Mouse (Mus musculus) limb, embryonic 11.5 days (tissue): ENCODE data around the gene Rabgap1l. TPM values are rescaled to one million over a fixed set of nuclear protein-coding genes. Genes with fewer than 3 reads are reported as not detected.
A peak's percentile ranks its signal among the peaks of the same experiment; 100 is the strongest.

Experiments used
- ATAC-seq: fragments of 200-750 bp; cut with Nextera tagmentation; 2 replicates; pipeline ENCODE4 v1.8.0; 2017; ENCODE audit warnings: low read depth; ENCODE audit not compliant: insufficient number of reproducible peaks, low FRiP score, low TSS enrichment
- DNase-seq: peaks from one replicate; pipeline ENCODE4 v3.0.0-alpha.2; 2015; ENCODE audit warnings: low spot score
- H3K27ac ChIP-seq: fragments of 300-500 bp; sonication (generic); replicated peaks from 2 replicates; pipeline ENCODE4 v1.5.1; 2014; ENCODE audit warnings: low read depth, mild to moderate bottlenecking, low read length
- H3K27me3 ChIP-seq: fragments of 300-500 bp; sonication (generic); 2 replicates; pipeline ENCODE4 v1.6.1; 2014; ENCODE audit warnings: mild to moderate bottlenecking, low read length, mixed read lengths; ENCODE audit not compliant: control insufficient read depth, insufficient read depth
- H3K36me3 ChIP-seq: fragments of 300-500 bp; sonication (generic); 2 replicates; pipeline ENCODE4 v1.6.1; 2014; ENCODE audit warnings: mild to moderate bottlenecking, low read length, moderate library complexity, mixed read lengths; ENCODE audit not compliant: control insufficient read depth, insufficient read depth
- H3K4me1 ChIP-seq: fragments of 300-500 bp; sonication (generic); 2 replicates; pipeline ENCODE4 v1.6.1; 2014; ENCODE audit warnings: low read length, mixed read lengths; ENCODE audit not compliant: control insufficient read depth, insufficient read depth
- H3K4me2 ChIP-seq: fragments of 300-500 bp; sonication (generic); 2 replicates; pipeline ENCODE4 v1.6.1; 2014; ENCODE audit warnings: low read depth, mild to moderate bottlenecking, moderate library complexity; ENCODE audit not compliant: severe bottlenecking
- H3K4me3 ChIP-seq: fragments of 300-500 bp; sonication (generic); 2 replicates; pipeline ENCODE4 v1.5.1; 2014; ENCODE audit warnings: low read depth, low read length
- H3K9ac ChIP-seq: fragments of 300-500 bp; sonication (generic); 2 replicates; pipeline ENCODE4 v1.6.1; 2014; ENCODE audit warnings: mild to moderate bottlenecking, low read length
- H3K9me3 ChIP-seq: fragments of 300-500 bp; sonication (generic); 2 replicates; pipeline ENCODE4 v1.6.1; 2016; ENCODE audit warnings: low read length; ENCODE audit not compliant: control insufficient read depth
- WGBS: fragments of 180-500 bp; shearing (Covaris S2); extraction: QIAGEN DNeasy Blood & Tissue Kit; methylation state at CpG from one replicate; pipeline ENCODE4 v1.1.7; 2014; 5-methylcytosine and 5-hydroxymethylcytosine counted together
- polyA plus RNA-seq: library from polyadenylated mRNA; unstranded; fragments of >200 nt; fragmentation: Nextera tagmentation; extraction: Ambion mirVana; gene quantifications from 2 replicates; pipeline ENCODE4 v1.2.1, GENCODE M21; 2014

The Rabgap1l gene
- polyA plus RNA-seq, 1 experiment from 2014 or later, result 14.3 TPM

- ATAC-seq, result no peak
- no peak overlapping the region for H3K4me2 ChIP-seq
- no peaks in the 10 kb centered on the region for H3K4me1 ChIP-seq
- no peak overlapping the region for H3K9ac ChIP-seq
- peak; percentile 68 for DNase-seq
- H3K27ac ChIP-seq, result no peak overlapping the region
- no peaks in the 10 kb centered on the region for H3K27me3 ChIP-seq
- H3K9me3 ChIP-seq, result no peaks in the 10 kb centered on the region
- no peaks in the 10 kb centered on the region for H3K36me3 ChIP-seq
- no peak overlapping the region for H3K4me3 ChIP-seq
- 9% methylated on average over 2 of the region's 2 CpGs for WGBS
Observed at GRCm38 (mm10) chr1:160743229-160743628, 49.8 kb downstream of the Rabgap1l start.

- Histone ChIP-seq H3K27me3 (no peaks in the 10 kb centered on the region), H3K27ac (no peak overlapping the region), H3K4me1 (no peaks in the 10 kb centered on the region), H3K4me2 (no peak overlapping the region), H3K9ac (no peak overlapping the region), H3K4me3 (no peak overlapping the region), H3K36me3 (no peaks in the 10 kb centered on the region), H3K9me3 (no peaks in the 10 kb centered on the region)
- DNase-seq, result no peak
- no peak for ATAC-seq
- WGBS, result 68% methylated on average over 2 of the region's 2 CpGs
Observed at GRCm38 (mm10) chr1:160740650-160741049, 52.4 kb downstream of the Rabgap1l start.

GRCm38 (mm10) chr1:160734743-160735142 lies 58.3 kb downstream of the Rabgap1l start:
- H3K9ac ChIP-seq, result no peak overlapping the region
- H3K9me3 ChIP-seq, result no peaks in the 10 kb centered on the region
- H3K36me3 ChIP-seq, result peaks cover 2% of the 10 kb centered on the region; the same call in 1 of the 2 replicates
- no peak for DNase-seq
- no peak overlapping the region for H3K27ac ChIP-seq
- no peak overlapping the region for H3K4me2 ChIP-seq
- no peaks in the 10 kb centered on the region for H3K27me3 ChIP-seq
- no peak overlapping the region for H3K4me3 ChIP-seq
- WGBS, result 80% methylated on average over 2 of the region's 2 CpGs
- ATAC-seq, result no peak
- no peaks in the 10 kb centered on the region for H3K4me1 ChIP-seq

- DNase-seq (no peak), ATAC-seq (no peak)
- Histone ChIP-seq H3K4me3 (no peak overlapping the region), H3K4me2 (no peak overlapping the region), H3K27me3 (no peaks in the 10 kb centered on the region), H3K9ac (no peak overlapping the region), H3K36me3 (no peaks in the 10 kb centered on the region), H3K9me3 (no peaks in the 10 kb centered on the region), H3K27ac (no peak overlapping the region), H3K4me1 (no peaks in the 10 kb centered on the region)
- 85% methylated on average over 4 of the region's 4 CpGs for WGBS
Observed at GRCm38 (mm10) chr1:160729944-160730343, 63.1 kb downstream of the Rabgap1l start.

GRCm38 (mm10) chr1:160717742-160718141 lies 75.3 kb downstream of the Rabgap1l start:
- no peaks in the 10 kb centered on the region for H3K36me3 ChIP-seq
- no peak overlapping the region for H3K9ac ChIP-seq
- H3K9me3 ChIP-seq, result no peaks in the 10 kb centered on the region
- no peak for DNase-seq
- H3K27ac ChIP-seq, result no peak overlapping the region
- no peaks in the 10 kb centered on the region for H3K4me1 ChIP-seq
- H3K4me3 ChIP-seq, result no peak overlapping the region
- H3K27me3 ChIP-seq, result no peaks in the 10 kb centered on the region
- WGBS, result 17% methylated on average over 3 of the region's 3 CpGs
- H3K4me2 ChIP-seq, result no peak overlapping the region
- ATAC-seq, result no peak

DNA sequence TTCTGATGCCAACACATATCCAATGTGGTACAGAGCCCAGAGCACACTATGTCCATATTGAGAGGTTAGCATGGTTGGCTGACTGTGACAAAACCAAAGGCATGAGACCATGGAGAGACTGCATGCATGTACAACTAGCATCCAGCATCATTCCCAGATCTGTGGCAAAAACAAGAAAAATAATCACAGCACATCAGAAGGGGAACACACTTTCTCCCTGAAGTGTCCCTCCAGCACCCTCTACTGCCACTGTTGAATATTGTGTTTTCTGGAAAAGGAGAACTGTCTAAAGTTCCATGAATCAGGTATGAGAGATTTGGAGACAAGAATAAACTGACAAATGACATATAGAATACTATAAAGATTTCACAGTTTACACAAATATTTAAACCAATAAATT lies 78.3 kb downstream of the Rabgap1l start:
- DNase-seq (no peak), ATAC-seq (no peak)
- H3K4me3 ChIP-seq, result no peak overlapping the region
- no peaks in the 10 kb centered on the region for H3K36me3 ChIP-seq
- no peak overlapping the region for H3K4me2 ChIP-seq
- no peak overlapping the region for H3K9ac ChIP-seq
- H3K27me3 ChIP-seq, result no peaks in the 10 kb centered on the region
- H3K27ac ChIP-seq, result no peak overlapping the region
- H3K4me1 ChIP-seq, result no peaks in the 10 kb centered on the region
- H3K9me3 ChIP-seq, result no peaks in the 10 kb centered on the region

GRCm38 (mm10) chr1:160713887-160714286 lies 79.1 kb downstream of the Rabgap1l start:
- H3K4me3 ChIP-seq, result no peak overlapping the region
- WGBS, result 82% methylated on average over 4 of the region's 4 CpGs
- no peak for ATAC-seq
- no peaks in the 10 kb centered on the region for H3K4me1 ChIP-seq
- H3K36me3 ChIP-seq, result no peaks in the 10 kb centered on the region
- no peak for DNase-seq
- H3K27me3 ChIP-seq, result no peaks in the 10 kb centered on the region
- H3K9me3 ChIP-seq, result no peaks in the 10 kb centered on the region
- no peak overlapping the region for H3K27ac ChIP-seq
- H3K9ac ChIP-seq, result no peak overlapping the region
- no peak overlapping the region for H3K4me2 ChIP-seq

- Histone ChIP-seq H3K36me3 (no peaks in the 10 kb centered on the region), H3K27me3 (no peaks in the 10 kb centered on the region), H3K4me2 (no peak overlapping the region), H3K4me1 (no peaks in the 10 kb centered on the region), H3K4me3 (no peak overlapping the region), H3K27ac (no peak overlapping the region), H3K9ac (no peak overlapping the region), H3K9me3 (no peaks in the 10 kb centered on the region)
- WGBS, result 90% methylated on average over 1 of the region's 1 CpGs
- ATAC-seq (no peak), DNase-seq (no peak)
Observed at GRCm38 (mm10) chr1:160713383-160713782, 79.6 kb downstream of the Rabgap1l start.

DNA sequence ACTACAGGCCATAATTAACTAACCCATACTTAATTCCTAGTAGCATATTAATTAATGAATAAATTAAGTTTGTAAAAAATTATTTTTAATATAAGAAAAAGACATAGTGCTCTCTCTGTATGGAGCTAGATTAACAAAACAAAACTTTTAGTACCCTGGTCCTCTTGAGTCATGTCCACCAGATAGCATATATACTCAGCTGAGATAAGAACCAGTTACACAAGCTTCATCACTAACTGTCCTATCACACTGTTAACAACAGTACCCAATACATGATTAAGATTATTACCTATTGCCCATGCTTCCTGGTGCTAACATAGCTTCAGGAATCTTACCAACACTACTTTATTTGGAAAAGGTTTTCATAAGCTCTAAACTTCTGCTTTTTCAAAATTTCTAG lies 82.5 kb downstream of the Rabgap1l start:
- H3K36me3 ChIP-seq, result no peaks in the 10 kb centered on the region
- no peak for ATAC-seq

More for the DNA sequence above, 82.5 kb downstream of the Rabgap1l start:
- H3K4me2 ChIP-seq, result no peak overlapping the region
- H3K4me3 ChIP-seq, result no peak overlapping the region
- no peak for DNase-seq
- no peak overlapping the region for H3K27ac ChIP-seq
- H3K4me1 ChIP-seq, result no peaks in the 10 kb centered on the region
- no peak overlapping the region for H3K9ac ChIP-seq
- H3K27me3 ChIP-seq, result no peaks in the 10 kb centered on the region
- H3K9me3 ChIP-seq, result no peaks in the 10 kb centered on the region
